Mouse (Mus musculus): ENCODE results near the gene Amfr.

Amfr gene

GRCm38 (mm10) chr8:93933288-93933687, 79.4 kb downstream of the Amfr start:
- DNase-seq (ENCODE audit: extremely low read depth, low read depth), result no peak

GRCm38 (mm10) chr8:93932873-93933272, 79.8 kb downstream of the Amfr start:
- DNase-seq (ENCODE audit: extremely low read depth, low read depth), result no peak

- DNase-seq (ENCODE audit: extremely low read depth, low read depth), result no peak
Measured at GRCm38 (mm10) chr8:93931336-93931735, 81.3 kb downstream of the Amfr start.

GRCm38 (mm10) chr8:93929233-93929632, 83.4 kb downstream of the Amfr start:
- DNase-seq (ENCODE audit: extremely low read depth, low read depth), result no peak

- DNase-seq (ENCODE audit: extremely low read depth, low read depth), result no peak
Measured at GRCm38 (mm10) chr8:93925513-93925912, 87.1 kb downstream of the Amfr start.

- no peak for DNase-seq (ENCODE audit: extremely low read depth, low read depth)
Measured at GRCm38 (mm10) chr8:93923897-93924334, 88.7 kb downstream of the Amfr start.

Measured in MEL-GATA-1-ER (cell line).